Mouse (Mus musculus): ENCODE results near the gene Gm12830. TPM values are rescaled to one million over a fixed set of nuclear protein-coding genes. Genes with fewer than 3 reads are reported as not detected.

Gm12830 gene
- polyA plus RNA-seq (2021; fragmentation: Nextera tagmentation): not detected in 2 replicates
- long read RNA-seq, experiment 1: 0 reads
- long read RNA-seq, experiment 2: 0 reads

DNA sequence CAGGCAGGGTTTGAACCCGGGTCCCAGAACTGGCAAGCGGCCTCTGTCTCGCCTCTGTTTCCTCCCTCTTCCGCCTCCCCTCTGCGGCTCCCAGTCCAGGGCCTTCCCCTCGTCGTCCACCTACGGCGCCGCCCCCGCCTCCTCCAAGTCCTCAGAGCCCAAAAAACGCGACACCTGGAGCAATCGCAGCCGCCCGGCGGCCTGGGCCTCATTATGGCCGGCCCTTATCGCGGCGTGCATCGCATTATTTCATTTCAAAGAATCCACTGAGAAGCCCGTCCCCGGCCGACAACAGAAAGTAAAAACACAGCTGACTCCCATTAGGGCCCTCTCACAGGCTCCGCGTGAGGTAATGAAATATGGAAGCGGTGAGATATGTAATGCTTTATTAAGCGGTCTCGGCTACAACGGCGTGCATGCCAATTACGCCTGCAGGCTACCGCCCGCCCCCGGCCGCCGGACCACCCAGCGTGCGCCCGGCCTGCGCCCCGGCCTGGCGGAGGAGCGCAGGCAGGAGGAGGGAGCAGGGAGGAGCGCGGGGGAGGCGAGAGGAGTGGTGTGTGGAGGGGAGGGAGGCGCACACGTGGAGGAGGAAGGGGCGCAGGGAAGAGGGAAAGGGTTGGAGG is at the start of gene Gm12830:
TSS of gene Gm12830 (plus strand) at position 156 of the 626 bp plus-strand sequence.

Other genes starting within 250 kb of the Gm12830 start
- not detected in 2 replicates for gene Foxd2, start 87.2 kb downstream of the Gm12830 start, polyA plus RNA-seq (2021; fragmentation: Nextera tagmentation)
- not detected in 2 replicates for gene Foxe3, start 104.3 kb downstream of the Gm12830 start, polyA plus RNA-seq (2021; fragmentation: Nextera tagmentation)
- gene Cmpk1, start 165.5 kb downstream of the Gm12830 start, polyA plus RNA-seq (2021; fragmentation: Nextera tagmentation): 55.5 and 56.5 TPM in 2 replicates
- 0.04 and 0.08 TPM in 2 replicates for gene Stil, start 178.4 kb downstream of the Gm12830 start, polyA plus RNA-seq (2021; fragmentation: Nextera tagmentation)
- gene Tal1, start 234.7 kb downstream of the Gm12830 start, polyA plus RNA-seq (2021; fragmentation: Nextera tagmentation): 0.11 and 0.23 TPM in 2 replicates